Mouse (Mus musculus): Measurements from ENCODE around the gene Fkbpl.

The Fkbpl gene

GRCm38 (mm10) chr17:34664472-34664871 lies 19.9 kb downstream of the Fkbpl start:
- DNase-seq (ENCODE audit: low read depth, low spot score): no peak

- no peak for DNase-seq (ENCODE audit: low read depth, low spot score)
These were observed 25.7 kb downstream of the Fkbpl start, which contains the start of gene Tnxb for GRCm38 (mm10) chr17:34670235-34670634. Tnxb (plus strand) TSS chr17:34670535.

- DNase-seq (ENCODE audit: low read depth, low spot score): no peak
These were observed 26.8 kb downstream of the Fkbpl start for GRCm38 (mm10) chr17:34671151-34672066.

- no peak for DNase-seq (ENCODE audit: low read depth, low spot score)
These were observed 27.8 kb downstream of the Fkbpl start for GRCm38 (mm10) chr17:34672246-34672792.

- DNase-seq (ENCODE audit: low read depth, low spot score): no peak
These were observed 28.6 kb downstream of the Fkbpl start for GRCm38 (mm10) chr17:34673139-34673538.

GRCm38 (mm10) chr17:34674524-34675204 lies 30.1 kb downstream of the Fkbpl start:
- DNase-seq (ENCODE audit: low read depth, low spot score): no peak

GRCm38 (mm10) chr17:34675205-34676092 lies 30.9 kb downstream of the Fkbpl start:
- DNase-seq (ENCODE audit: low read depth, low spot score): no peak

- DNase-seq (ENCODE audit: low read depth, low spot score): no peak
These were observed 31.5 kb downstream of the Fkbpl start for GRCm38 (mm10) chr17:34676093-34676460.

GRCm38 (mm10) chr17:34676671-34677070 lies 32.1 kb downstream of the Fkbpl start:
- DNase-seq (ENCODE audit: low read depth, low spot score): no peak

GRCm38 (mm10) chr17:34680191-34680590 lies 35.6 kb downstream of the Fkbpl start:
- no peak for DNase-seq (ENCODE audit: low read depth, low spot score)

- DNase-seq (ENCODE audit: low read depth, low spot score): no peak
These were observed 36.1 kb downstream of the Fkbpl start for GRCm38 (mm10) chr17:34680621-34681020.

GRCm38 (mm10) chr17:34681132-34681571 lies 36.6 kb downstream of the Fkbpl start:
- DNase-seq (ENCODE audit: low read depth, low spot score): peak; percentile 22

GRCm38 (mm10) chr17:34681881-34682536 lies 37.4 kb downstream of the Fkbpl start:
- DNase-seq (ENCODE audit: low read depth, low spot score): no peak

GRCm38 (mm10) chr17:34683179-34683578 lies 38.6 kb downstream of the Fkbpl start:
- DNase-seq (ENCODE audit: low read depth, low spot score): no peak

GRCm38 (mm10) chr17:34683686-34684220 lies 39.2 kb downstream of the Fkbpl start:
- DNase-seq (ENCODE audit: low read depth, low spot score): no peak

GRCm38 (mm10) chr17:34684253-34684893 lies 39.8 kb downstream of the Fkbpl start:
- no peak for DNase-seq (ENCODE audit: low read depth, low spot score)

- no peak for DNase-seq (ENCODE audit: low read depth, low spot score)
These were observed 40.9 kb downstream of the Fkbpl start for GRCm38 (mm10) chr17:34685120-34686110.

GRCm38 (mm10) chr17:34688889-34689288 lies 44.3 kb downstream of the Fkbpl start:
- DNase-seq (ENCODE audit: low read depth, low spot score): no peak

- no peak for DNase-seq (ENCODE audit: low read depth, low spot score)
These were observed 45.9 kb downstream of the Fkbpl start for GRCm38 (mm10) chr17:34690458-34690857.

Data from CD4-positive, CD25-positive, alpha-beta regulatory T cell, adult 2 months (primary cell).